Comparison of ENCODE assay signal across 21 mouse cellular contexts in genomic region chr11:54105011-54105410, GRCm38 (mm10). TPM values are rescaled to one million over a fixed set of nuclear protein-coding genes. Genes with fewer than 3 reads are reported as not detected.
A peak's percentile ranks its signal among the peaks of the same experiment; 100 is the strongest.
DNase-seq lines count a peak whose midpoint lies in the region; ATAC-seq and TF ChIP-seq lines count a peak whose summit lies in the region.
"Had no signal": no experiment of that assay in that cellular context is flagged by ENCODE, and none has a peak within 500 bp of the region (broad histone marks: within the 10 kb centered on the region; RNA-seq: fewer than 3 reads in every experiment).

No protein-coding gene starts in this region.

- peak; percentile 61 for DNase-seq in heart, adult 11 months
- DNase-seq in heart, adult 9 months (ENCODE audit: low spot score in 2 of 2), result no peak
- DNase-seq in thymus, postnatal 0 days (ENCODE audit: low spot score), result peak; percentile 38
- DNase-seq in thymus, adult 18-20 months, result no peak
- peak; percentile 39 for DNase-seq in thymus, postnatal 25 days
- no peak for DNase-seq in thymus, adult 2 months
- peak; percentile 73 for DNase-seq in naive thymus-derived CD4-positive, alpha-beta T cell, adult 2 months (ENCODE audit: low read depth)
- DNase-seq: adrenal gland, adult 8-10 months; adrenal gland, postnatal 14 days; adrenal gland, postnatal 36 days; B cell, adult 2 months; cerebellum, adult 11-12 months; cerebellum, adult 9-10 months; cerebellum, postnatal 10 days; cerebellum, postnatal 25 days had no signal

- H3K4me3 ChIP-seq in thymus, adult 2 months (ENCODE audit: control insufficient read depth, insufficient read depth, low read length), result no peak overlapping the region
- H3K4me3 ChIP-seq in liver, embryonic 12.5 days, result no peak overlapping the region
- H3K4me3 ChIP-seq: embryonic facial prominence, embryonic 10.5 days; embryonic facial prominence, embryonic 12.5 days; forebrain, embryonic 13.5 days; forebrain, embryonic 15.5 days had no signal

- H3K27me3 ChIP-seq in thymus, adult 2 months (ENCODE audit: control insufficient read depth, insufficient read depth, low read length), result peaks cover 3% of the 10 kb centered on the region; the same call in 1 of the 2 replicates
- peaks cover 42% of the 10 kb centered on the region for H3K27me3 ChIP-seq in liver, embryonic 12.5 days (replicated peaks)
- H3K27me3 ChIP-seq: embryonic facial prominence, embryonic 12.5 days; forebrain, embryonic 15.5 days had no signal

- H3K27ac ChIP-seq in thymus, adult 2 months (ENCODE audit: control insufficient read depth, insufficient read depth, low read length), result no peak overlapping the region
- H3K27ac ChIP-seq in liver, embryonic 12.5 days, result no peak overlapping the region
- H3K27ac ChIP-seq: embryonic facial prominence, embryonic 10.5 days; embryonic facial prominence, embryonic 12.5 days; forebrain, embryonic 13.5 days; forebrain, embryonic 15.5 days had no signal

- 6% methylated on average over 6 of the region's 6 CpGs for WGBS in thymus, adult 2 months
- WGBS in liver, embryonic 12.5 days (ENCODE audit: insufficient replicate concordance), result 60% methylated on average over 6 of the region's 6 CpGs

- no peak for ATAC-seq in liver, embryonic 12.5 days
- ATAC-seq: activated CD4-positive, CD25-positive, alpha-beta regulatory T cell, adult 4 months; forebrain, embryonic 13.5 days; forebrain, embryonic 15.5 days had no signal

- no peak overlapping the region for H3K4me2 ChIP-seq in liver, embryonic 12.5 days
- H3K4me2 ChIP-seq: embryonic facial prominence, embryonic 12.5 days; forebrain, embryonic 13.5 days; forebrain, embryonic 15.5 days had no signal

- peaks cover 9% of the 10 kb centered on the region; the same call in 1 of the 2 replicates for H3K4me1 ChIP-seq in thymus, adult 2 months (replicated peaks; ENCODE audit: control insufficient read depth, insufficient read depth, low read length)
- H3K4me1 ChIP-seq in liver, embryonic 12.5 days, result peaks cover 28% of the 10 kb centered on the region

- no peak for TF ChIP-seq CTCF in thymus, adult 2 months (IDR thresholded peaks at IDR 0.05; ENCODE audit: borderline replicate concordance, control insufficient read depth, extremely low read depth, insufficient read depth, low read length, poor library complexity)

- no peaks in the 10 kb centered on the region for H3K36me3 ChIP-seq in thymus, adult 2 months (ENCODE audit: control insufficient read depth, insufficient read depth, low read length)
- no peaks in the 10 kb centered on the region for H3K36me3 ChIP-seq in liver, embryonic 12.5 days
- H3K36me3 ChIP-seq: embryonic facial prominence, embryonic 12.5 days; forebrain, embryonic 15.5 days had no signal

- no peaks in the 10 kb centered on the region for H3K9me3 ChIP-seq in liver, embryonic 12.5 days (replicated peaks)
- H3K9me3 ChIP-seq: embryonic facial prominence, embryonic 10.5 days; embryonic facial prominence, embryonic 12.5 days; forebrain, embryonic 13.5 days; forebrain, embryonic 15.5 days had no signal

- H3K9ac ChIP-seq in liver, embryonic 12.5 days, result no peak overlapping the region
- H3K9ac ChIP-seq: embryonic facial prominence, embryonic 12.5 days; forebrain, embryonic 13.5 days; forebrain, embryonic 15.5 days had no signal

- no peak for TF ChIP-seq POLR2A in thymus, adult 2 months (IDR thresholded peaks at IDR 0.05; ENCODE audit: control insufficient read depth, extremely low read depth, insufficient read depth, low read length, poor library complexity)

RNA-seq across cellular contexts. Expression of gene P4ha2, which starts 5.1 kb away (rescaled TPM):
- 5.1 TPM in 2 replicates for polyA plus RNA-seq in thymus, postnatal 0 days (2015; fragmentation: Nextera tagmentation; extraction: Ambion mirVana)
- 4.6 and 4.8 TPM in 2 replicates for polyA plus RNA-seq in thymus, adult 2 months (2012; rRNA removed)
- 9.9 and 10.3 TPM in 2 replicates for polyA plus RNA-seq in liver, embryonic 12.5 days (2016; fragmentation: Nextera tagmentation; extraction: Ambion mirVana)
- polyA plus RNA-seq: activated CD4-positive, CD25-positive, alpha-beta regulatory T cell, adult 4 months had no signal

RNA-seq across cellular contexts. Expression of gene Pdlim4, which starts 36.2 kb away (rescaled TPM):
- polyA plus RNA-seq in thymus, postnatal 0 days (2015; fragmentation: Nextera tagmentation; extraction: Ambion mirVana), result 23.6 and 25.2 TPM in 2 replicates
- polyA plus RNA-seq in thymus, adult 2 months (2012; rRNA removed), result 51.8 and 62.0 TPM in 2 replicates
- polyA plus RNA-seq in liver, embryonic 12.5 days (2016; fragmentation: Nextera tagmentation; extraction: Ambion mirVana), result 4.4 and 4.9 TPM in 2 replicates

Comparison
In these comparisons a context has a peak if more than half of its experiments do, and no peak if none do; other contexts are left out.
1. DNase-seq: peak in heart, adult 11 months (single experiment), thymus, postnatal 0 days (single experiment), thymus, postnatal 25 days (single experiment) and naive thymus-derived CD4-positive, alpha-beta T cell, adult 2 months (single experiment); none in heart, adult 9 months (0 of 2), thymus, adult 18-20 months (0 of 2) and thymus, adult 2 months (single experiment).